Mouse (Mus musculus) forebrain, embryonic 12.5 days (tissue): ENCODE data around the gene Lgals2. TPM values are rescaled to one million over a fixed set of nuclear protein-coding genes. Genes with fewer than 3 reads are reported as not detected.

Source experiments
- ATAC-seq: fragments of 200-750 bp; cut with Nextera tagmentation; 2 replicates; pipeline ENCODE4 v1.8.0; 2017; ENCODE audit warnings: moderate TSS enrichment; ENCODE audit not compliant: low FRiP score
- H3K27ac ChIP-seq: fragments of 300-500 bp; sonication (generic); 2 replicates; pipeline ENCODE4 v1.5.1; 2016; ENCODE audit warnings: mild to moderate bottlenecking
- H3K27me3 ChIP-seq: fragments of 300-500 bp; sonication (generic); 2 replicates; pipeline ENCODE4 v1.6.1; 2016; ENCODE audit warnings: mild to moderate bottlenecking
- H3K36me3 ChIP-seq: fragments of 300-500 bp; sonication (generic); replicated peaks from 2 replicates; pipeline ENCODE4 v1.6.1; 2016; ENCODE audit warnings: mild to moderate bottlenecking
- H3K4me1 ChIP-seq: fragments of 300-500 bp; sonication (generic); 2 replicates; pipeline ENCODE4 v1.6.1; 2016
- H3K4me2 ChIP-seq: fragments of 300-500 bp; sonication (generic); 2 replicates; pipeline ENCODE4 v1.6.1; 2016; ENCODE audit warnings: mild to moderate bottlenecking, moderate library complexity
- H3K4me3 ChIP-seq: fragments of 300-500 bp; sonication (generic); replicated peaks from 2 replicates; pipeline ENCODE4 v1.5.1; 2016; ENCODE audit warnings: mild to moderate bottlenecking
- H3K9ac ChIP-seq: fragments of 300-500 bp; sonication (generic); 2 replicates; pipeline ENCODE4 v1.6.1; 2016; ENCODE audit warnings: mild to moderate bottlenecking
- H3K9me3 ChIP-seq: fragments of 300-500 bp; sonication (generic); 2 replicates; pipeline ENCODE4 v1.6.1; 2016
- WGBS: fragments of 180-500 bp; shearing (Covaris S2); methylation state at CpG from one replicate; pipeline ENCODE4 v1.1.7; 2016; 5-methylcytosine and 5-hydroxymethylcytosine counted together
- polyA plus RNA-seq: library from polyadenylated mRNA; unstranded; fragments of >200 nt; fragmentation: Nextera tagmentation; extraction: Ambion mirVana; gene quantifications from 2 replicates; pipeline ENCODE4 v1.2.1, GENCODE M21; 2016

The Lgals2 gene
- polyA plus RNA-seq, 1 experiment from 2014 or later = not detected

- H3K36me3 ChIP-seq = no peaks in the 10 kb centered on the region
- 64% methylated on average over 5 of the region's 5 CpGs for WGBS
- peaks cover 35% of the 10 kb centered on the region for H3K4me1 ChIP-seq
- H3K27me3 ChIP-seq = no peaks in the 10 kb centered on the region
- no peak overlapping the region for H3K4me2 ChIP-seq
- H3K4me3 ChIP-seq = no peak overlapping the region
- no peaks in the 10 kb centered on the region for H3K9me3 ChIP-seq
- no peak overlapping the region for H3K9ac ChIP-seq
- H3K27ac ChIP-seq = no peak overlapping the region
- no peak for ATAC-seq
These were observed 16.8 kb upstream of the Lgals2 start for GRCm38 (mm10) chr15:78872021-78872608.

GRCm38 (mm10) chr15:78869775-78870174, 14.4 kb upstream of the Lgals2 start:
- H3K36me3 ChIP-seq = no peaks in the 10 kb centered on the region
- no peak overlapping the region for H3K27ac ChIP-seq
- H3K9ac ChIP-seq = no peak overlapping the region
- no peaks in the 10 kb centered on the region for H3K9me3 ChIP-seq
- no peak for ATAC-seq
- 26% methylated on average over 6 of the region's 6 CpGs for WGBS
- no peak overlapping the region for H3K4me3 ChIP-seq
- H3K27me3 ChIP-seq = no peaks in the 10 kb centered on the region
- no peak overlapping the region for H3K4me2 ChIP-seq
- H3K4me1 ChIP-seq = peaks cover 20% of the 10 kb centered on the region

DNA sequence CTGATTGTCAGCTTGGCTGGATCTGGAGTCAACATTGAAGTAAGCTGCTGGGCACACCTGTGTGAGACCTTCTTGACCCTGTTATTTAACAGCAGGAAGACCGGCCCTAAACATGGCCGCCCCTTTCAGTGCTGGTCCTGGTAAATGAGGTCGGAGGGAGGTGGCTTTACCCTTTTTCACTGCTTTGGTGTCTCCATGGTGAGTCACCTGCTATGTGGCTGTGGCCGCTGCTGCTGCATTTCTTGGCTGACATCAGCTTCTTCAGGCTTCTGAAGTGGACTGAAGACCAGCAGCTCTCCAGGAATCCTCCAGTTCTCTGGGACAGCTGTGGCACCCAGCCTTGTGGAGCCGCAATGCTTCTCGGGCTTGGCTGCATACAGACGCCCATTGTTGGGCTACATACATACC, 13.5 kb upstream of the Lgals2 start:
- H3K4me2 ChIP-seq = peak overlapping the region; percentile 6; the same call in 1 of the 2 replicates
- H3K4me3 ChIP-seq = no peak overlapping the region
- peaks cover 16% of the 10 kb centered on the region for H3K4me1 ChIP-seq
- H3K36me3 ChIP-seq = no peaks in the 10 kb centered on the region
- H3K27me3 ChIP-seq = 0 out of 2 replicates have a peak, but pooled peaks cover under 1% of the 10 kb centered on the region
- WGBS = 49% methylated on average over 7 of the region's 7 CpGs
- ATAC-seq = peak; percentile 34; the same call in 1 of the 2 replicates
- H3K27ac ChIP-seq = peak overlapping the region; percentile 74
- no peak overlapping the region for H3K9ac ChIP-seq
- no peaks in the 10 kb centered on the region for H3K9me3 ChIP-seq

GRCm38 (mm10) chr15:78868398-78868797, 13.1 kb upstream of the Lgals2 start:
- peak overlapping the region; percentile 74 for H3K27ac ChIP-seq
- no peak overlapping the region for H3K4me3 ChIP-seq
- ATAC-seq = peak; percentile 47; the same call in 1 of the 2 replicates
- 23% methylated on average over 9 of the region's 9 CpGs for WGBS
- 0 out of 2 replicates have a peak, but pooled peaks cover 4% of the 10 kb centered on the region for H3K27me3 ChIP-seq
- peak overlapping the region; percentile 6; the same call in 1 of the 2 replicates for H3K4me2 ChIP-seq
- H3K9ac ChIP-seq = no peak overlapping the region
- H3K9me3 ChIP-seq = no peaks in the 10 kb centered on the region
- H3K4me1 ChIP-seq = peaks cover 15% of the 10 kb centered on the region
- no peaks in the 10 kb centered on the region for H3K36me3 ChIP-seq

DNA sequence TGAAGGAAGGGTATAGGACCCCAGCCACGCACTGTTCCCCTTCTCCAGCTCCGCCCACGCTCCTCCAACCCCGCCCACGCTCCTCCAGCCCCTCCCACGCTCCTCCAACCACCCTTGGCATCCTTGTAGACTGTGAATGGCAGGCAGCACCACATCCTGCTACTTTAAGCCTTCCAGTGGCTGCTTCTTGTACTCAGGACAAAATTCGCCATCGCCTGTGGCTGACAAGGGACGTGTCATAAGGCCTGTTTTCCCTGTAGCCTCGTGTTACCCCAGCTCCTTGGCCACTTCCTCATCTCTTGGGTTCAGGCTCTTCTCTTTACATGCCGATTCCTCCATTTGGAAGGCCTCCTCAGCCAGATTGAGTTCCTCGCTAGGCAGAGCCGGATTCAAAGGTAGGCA, 8.5 kb upstream of the Lgals2 start:
- 43% methylated on average over 13 of the region's 13 CpGs for WGBS
- no peak overlapping the region for H3K27ac ChIP-seq

GRCm38 (mm10) chr15:78863154-78863553, 7.8 kb upstream of the Lgals2 start:
- no peak overlapping the region for H3K4me2 ChIP-seq
- H3K4me1 ChIP-seq = peaks cover 2% of the 10 kb centered on the region; the same call in 1 of the 2 replicates
- no peak overlapping the region for H3K27ac ChIP-seq
- ATAC-seq = no peak
- no peaks in the 10 kb centered on the region for H3K36me3 ChIP-seq
- 75% methylated on average over 2 of the region's 2 CpGs for WGBS
- H3K27me3 ChIP-seq = 0 out of 2 replicates have a peak, but pooled peaks cover 4% of the 10 kb centered on the region
- no peak overlapping the region for H3K9ac ChIP-seq
- H3K9me3 ChIP-seq = no peaks in the 10 kb centered on the region
- H3K4me3 ChIP-seq = no peak overlapping the region

More for the DNA sequence above, 8.5 kb upstream of the Lgals2 start:
- Histone ChIP-seq H3K36me3 (no peaks in the 10 kb centered on the region), H3K4me2 (no peak overlapping the region), H3K9ac (no peak overlapping the region), H3K27me3 (0 out of 2 replicates have a peak, but pooled peaks cover 4% of the 10 kb centered on the region), H3K9me3 (no peaks in the 10 kb centered on the region), H3K4me1 (peaks cover 9% of the 10 kb centered on the region), H3K4me3 (no peak overlapping the region)
- no peak for ATAC-seq

DNA sequence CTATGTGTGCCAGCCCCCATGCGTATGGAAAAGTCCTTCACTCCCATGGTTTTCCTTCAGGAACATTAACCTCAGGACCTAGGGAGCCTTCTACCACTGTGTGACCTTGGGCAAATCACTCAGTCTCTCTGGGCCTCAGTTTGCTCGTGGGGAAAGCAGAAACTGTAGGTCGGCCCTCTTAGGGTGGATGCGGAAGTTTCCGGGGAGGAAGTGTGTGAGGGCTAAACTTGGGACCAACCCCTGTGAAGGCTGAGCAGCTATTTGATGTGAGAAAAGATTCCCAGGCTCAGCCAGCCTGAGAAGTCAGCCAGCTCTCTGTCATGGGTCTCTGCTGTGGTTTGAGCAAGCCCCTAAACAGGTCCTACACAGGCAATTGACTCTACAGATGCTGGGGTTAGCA, 7.0 kb upstream of the Lgals2 start:
- H3K27ac ChIP-seq = no peak overlapping the region
- H3K4me1 ChIP-seq = no peaks in the 10 kb centered on the region
- no peak overlapping the region for H3K4me2 ChIP-seq
- H3K36me3 ChIP-seq = no peaks in the 10 kb centered on the region
- no peaks in the 10 kb centered on the region for H3K9me3 ChIP-seq
- H3K9ac ChIP-seq = no peak overlapping the region
- no peak for ATAC-seq
- WGBS = 92% methylated on average over 5 of the region's 5 CpGs
- H3K27me3 ChIP-seq = 0 out of 2 replicates have a peak, but pooled peaks cover 4% of the 10 kb centered on the region
- no peak overlapping the region for H3K4me3 ChIP-seq

GRCm38 (mm10) chr15:78859714-78860113, 4.4 kb upstream of the Lgals2 start:
- no peak overlapping the region for H3K27ac ChIP-seq
- whole genome bisulfite sequencing = 89% methylated on average over 6 of the region's 6 CpGs
- no peak overlapping the region for H3K4me2 ChIP-seq
- H3K36me3 ChIP-seq = no peaks in the 10 kb centered on the region
- 0 out of 2 replicates have a peak, but pooled peaks cover 4% of the 10 kb centered on the region for H3K27me3 ChIP-seq
- no peak overlapping the region for H3K9ac ChIP-seq
- no peak for ATAC-seq
- no peaks in the 10 kb centered on the region for H3K9me3 ChIP-seq
- no peak overlapping the region for H3K4me3 ChIP-seq
- H3K4me1 ChIP-seq = no peaks in the 10 kb centered on the region

DNA sequence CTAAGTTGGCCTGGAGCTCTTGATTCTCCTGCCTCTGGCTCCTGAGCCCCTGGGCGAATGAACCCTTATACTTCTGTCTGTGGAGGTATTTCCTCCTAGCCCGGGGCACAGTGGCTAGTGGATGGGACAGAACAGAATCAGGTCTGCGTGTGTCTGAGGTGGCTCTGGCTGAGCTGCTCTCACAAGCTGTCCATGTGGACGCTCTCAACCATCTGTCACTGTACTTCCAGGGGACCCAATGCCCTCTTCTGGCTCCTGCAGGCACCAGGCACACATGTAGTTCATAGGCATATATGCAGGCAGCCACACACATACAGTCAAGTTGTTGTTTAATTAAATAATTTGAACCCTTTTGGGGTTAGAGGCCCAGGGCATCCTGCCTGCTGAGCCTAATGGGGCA, 4.0 kb upstream of the Lgals2 start:
- no peaks in the 10 kb centered on the region for H3K4me1 ChIP-seq
- no peak overlapping the region for H3K4me3 ChIP-seq
- H3K9me3 ChIP-seq = no peaks in the 10 kb centered on the region
- H3K27me3 ChIP-seq = 0 out of 2 replicates have a peak, but pooled peaks cover 4% of the 10 kb centered on the region
- ATAC-seq = no peak
- WGBS = 78% methylated on average over 4 of the region's 4 CpGs
- no peak overlapping the region for H3K27ac ChIP-seq
- H3K36me3 ChIP-seq = no peaks in the 10 kb centered on the region
- H3K9ac ChIP-seq = no peak overlapping the region
- H3K4me2 ChIP-seq = no peak overlapping the region

DNA sequence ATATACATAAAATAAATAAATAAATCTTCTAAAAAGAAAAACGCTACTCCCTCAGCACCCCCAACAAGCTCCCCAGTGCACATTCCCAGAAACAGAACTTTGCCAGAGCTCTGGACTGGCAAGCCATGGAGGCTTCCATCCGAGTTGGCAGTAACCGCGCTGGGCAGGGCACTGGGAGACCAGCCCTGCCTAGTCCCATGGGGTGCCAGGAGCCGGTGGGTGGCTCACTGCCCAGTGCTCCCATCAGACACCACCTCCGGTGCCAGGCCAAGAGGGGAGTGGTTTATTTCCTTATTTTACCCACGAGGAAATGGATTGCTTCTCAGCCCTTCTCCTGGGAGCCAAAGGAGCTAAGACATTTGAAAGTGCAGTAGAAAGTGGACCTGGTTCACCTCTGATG, 1.7 kb upstream of the Lgals2 start:
- Histone ChIP-seq H3K4me1 (no peaks in the 10 kb centered on the region), H3K9me3 (no peaks in the 10 kb centered on the region), H3K4me2 (no peak overlapping the region), H3K4me3 (no peak overlapping the region), H3K27me3 (0 out of 2 replicates have a peak, but pooled peaks cover 4% of the 10 kb centered on the region), H3K9ac (no peak overlapping the region), H3K36me3 (no peaks in the 10 kb centered on the region), H3K27ac (no peak overlapping the region)
- WGBS = 87% methylated on average over 7 of the region's 7 CpGs
- no peak for ATAC-seq

- Histone ChIP-seq H3K4me1 (peaks cover 6% of the 10 kb centered on the region; the same call in 1 of the 2 replicates), H3K27ac (no peak overlapping the region), H3K4me2 (peak overlapping the region; percentile 24)
These were observed 3.7 kb downstream of the Lgals2 start for GRCm38 (mm10) chr15:78851505-78852153.

GRCm38 (mm10) chr15:78850944-78851343, 4.4 kb downstream of the Lgals2 start:
- no peaks in the 10 kb centered on the region for H3K9me3 ChIP-seq
- H3K9ac ChIP-seq = no peak overlapping the region
- no peak for ATAC-seq
- peaks cover 29% of the 10 kb centered on the region for H3K27me3 ChIP-seq
- H3K4me2 ChIP-seq = no peak overlapping the region
- no peaks in the 10 kb centered on the region for H3K36me3 ChIP-seq
- H3K27ac ChIP-seq = no peak overlapping the region
- peaks cover 6% of the 10 kb centered on the region; the same call in 1 of the 2 replicates for H3K4me1 ChIP-seq
- 70% methylated on average over 6 of the region's 6 CpGs for WGBS
- H3K4me3 ChIP-seq = no peak overlapping the region

More at GRCm38 (mm10) chr15:78851505-78852153, 3.7 kb downstream of the Lgals2 start:
- Histone ChIP-seq H3K4me3 (no peak overlapping the region), H3K27me3 (peaks cover 25% of the 10 kb centered on the region), H3K36me3 (no peaks in the 10 kb centered on the region), H3K9me3 (no peaks in the 10 kb centered on the region), H3K9ac (no peak overlapping the region)
- ATAC-seq = peak; percentile 81
- 18% methylated on average over 13 of the region's 13 CpGs for WGBS
